Mouse (Mus musculus) thymus, postnatal 0 days (tissue): Measurements from ENCODE around the gene BC005561. TPM values are rescaled to one million over a fixed set of nuclear protein-coding genes. Genes with fewer than 3 reads are reported as not detected.

Experiments
- DNase-seq: peaks from one replicate; pipeline ENCODE4 v3.0.0-alpha.2; 2015; ENCODE audit warnings: low spot score
- polyA plus RNA-seq: library from polyadenylated mRNA; unstranded; fragments of >200 nt; fragmentation: Nextera tagmentation; extraction: Ambion mirVana; gene quantifications from 2 replicates; pipeline ENCODE4 v1.2.1, GENCODE M21; 2015

BC005561 gene
- polyA plus RNA-seq, 1 experiment from 2014 or later: 9.5 TPM

DNA sequence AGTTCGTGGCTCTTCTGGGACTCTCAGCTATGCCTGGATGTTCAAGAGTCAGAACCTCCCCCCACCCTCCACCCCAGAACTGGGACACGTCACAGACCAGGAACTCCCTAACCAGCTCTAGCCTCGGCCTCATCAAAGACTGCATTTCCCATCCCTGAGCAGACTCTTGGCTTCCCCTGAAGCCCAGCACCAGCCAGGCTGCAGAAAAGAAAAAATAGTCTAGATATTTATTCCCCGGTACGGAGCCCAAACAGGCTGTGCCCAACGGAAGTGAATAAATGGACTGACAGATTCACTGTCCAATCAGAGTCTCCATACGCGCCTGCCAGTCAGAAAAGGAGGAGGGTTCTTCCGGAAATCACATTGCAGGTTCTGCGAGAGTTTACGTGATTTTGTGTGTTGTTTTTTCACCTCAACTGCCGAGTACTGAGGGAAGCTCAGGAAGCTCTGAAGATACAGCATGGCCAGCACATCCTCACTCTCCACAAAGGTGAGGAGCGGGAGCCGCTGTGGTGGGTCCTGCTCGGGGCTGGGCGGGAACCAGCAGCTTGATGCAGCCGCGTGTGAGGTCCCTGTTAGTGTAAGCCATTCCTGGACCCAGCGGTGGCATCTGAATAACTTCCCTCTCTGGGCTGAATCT is 63.2 kb downstream of the BC005561 start:
- DNase-seq: peak; percentile 93

Other genes starting within 250 kb of the BC005561 start
- 0.19 and 0.40 TPM in 2 replicates for gene Ibsp, start 209.2 kb upstream of the BC005561 start, polyA plus RNA-seq
- not detected in 2 replicates for gene Mepe, start 183.0 kb upstream of the BC005561 start, polyA plus RNA-seq
- 6.0 and 7.0 TPM in 2 replicates for gene Spp1, start 73.2 kb upstream of the BC005561 start, polyA plus RNA-seq
- 1.6 and 2.0 TPM in 2 replicates for gene Pkd2, start 48.9 kb upstream of the BC005561 start, polyA plus RNA-seq